Mouse (Mus musculus) frontal cortex, postnatal 14 days (tissue): Measurements from ENCODE around the gene Ethe1.

Experiments
- DNase-seq, 2 experiments: peaks; one replicate each; pipeline ENCODE4 v3.0.0; 2022; ENCODE audit warnings: low spot score in 2 of 2

The Ethe1 gene

DNA sequence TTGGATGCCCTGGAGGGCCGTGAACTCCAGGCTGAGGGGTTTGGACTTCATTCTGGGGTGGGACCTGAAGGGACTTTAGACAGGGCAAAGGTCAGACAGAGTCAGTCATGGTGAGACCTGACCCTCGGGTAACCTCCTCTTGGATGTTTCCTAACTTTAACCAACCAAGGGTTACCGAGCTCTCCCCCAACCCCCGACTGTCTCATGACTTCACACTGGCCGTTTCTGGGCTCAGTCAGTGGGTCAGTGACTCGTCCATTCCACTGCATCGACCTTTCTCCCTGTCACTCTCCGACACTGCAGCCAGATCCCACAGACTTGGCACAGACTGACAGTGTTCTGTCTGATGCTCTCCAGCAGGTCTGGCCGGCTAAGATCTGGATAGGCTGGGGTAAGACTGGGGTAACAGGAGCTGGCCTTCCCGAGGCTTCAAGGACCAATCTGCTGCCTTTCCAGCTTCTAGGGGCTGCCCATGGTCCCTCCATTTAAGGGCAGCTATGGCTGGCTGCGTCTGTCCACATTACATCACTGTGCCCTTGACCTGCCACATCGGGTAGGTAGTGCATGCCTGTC is 13.0 kb upstream of the Ethe1 start:
- DNase-seq: no peak

DNA sequence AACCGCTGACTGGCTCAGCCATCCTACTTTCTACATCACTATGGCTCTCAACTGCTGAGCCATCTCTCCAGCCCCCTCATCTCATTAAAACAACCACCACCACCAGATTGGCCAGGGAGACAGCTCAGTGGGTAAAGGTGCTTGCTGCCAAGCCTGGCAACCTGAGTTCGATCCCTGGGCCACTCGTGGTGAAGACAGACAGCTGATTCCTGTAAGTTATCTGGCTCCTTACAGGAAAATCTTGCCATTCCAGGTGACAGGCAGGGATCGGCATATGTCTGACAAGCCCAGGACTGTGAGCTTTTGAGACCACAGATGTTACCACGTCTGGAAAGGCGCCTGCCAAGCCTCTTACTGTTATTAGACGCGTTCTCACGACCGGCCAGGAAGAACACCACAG is 9.5 kb upstream of the Ethe1 start:
- no peak for DNase-seq

DNA sequence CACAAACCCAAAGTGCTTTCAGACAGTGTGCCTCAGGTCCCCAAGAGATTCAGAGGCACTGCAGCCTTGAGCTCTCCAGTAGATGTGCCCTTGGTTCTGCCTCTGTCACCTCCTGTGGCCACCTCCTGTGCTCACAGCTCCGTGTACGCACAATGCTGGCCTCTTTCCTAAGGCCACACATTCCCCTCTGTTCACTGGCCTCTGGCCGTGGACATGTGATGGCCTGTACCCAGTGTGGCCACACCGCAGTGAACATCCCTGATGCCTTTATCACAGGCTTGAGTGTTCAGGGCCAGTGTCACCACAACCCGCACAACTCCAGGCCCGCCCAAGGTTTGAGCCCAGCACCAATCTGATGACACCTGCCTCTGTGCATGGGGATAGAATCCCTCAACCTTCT is 2.5 kb upstream of the Ethe1 start:
- DNase-seq: no peak

DNA sequence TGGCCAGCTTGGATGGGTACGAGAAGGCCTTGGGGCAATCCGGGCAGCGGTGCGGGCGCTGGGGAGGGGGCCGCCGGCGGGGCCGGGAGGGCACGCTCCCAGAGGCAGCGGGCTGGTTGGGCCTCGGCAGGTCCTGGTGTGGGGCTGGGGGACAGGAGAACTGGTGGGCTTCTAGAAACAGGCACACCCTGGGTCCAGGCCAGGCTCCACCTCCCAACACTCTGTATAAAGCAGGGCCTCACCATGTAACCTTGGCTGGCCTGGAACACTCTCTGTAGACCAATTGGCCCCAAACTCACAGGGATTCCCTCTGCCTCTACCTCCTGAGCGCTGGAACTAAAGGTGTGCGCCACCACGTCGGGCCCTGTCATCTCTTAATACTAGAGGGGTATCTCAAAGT is 1.3 kb upstream of the Ethe1 start:
- DNase-seq: no peak

DNA sequence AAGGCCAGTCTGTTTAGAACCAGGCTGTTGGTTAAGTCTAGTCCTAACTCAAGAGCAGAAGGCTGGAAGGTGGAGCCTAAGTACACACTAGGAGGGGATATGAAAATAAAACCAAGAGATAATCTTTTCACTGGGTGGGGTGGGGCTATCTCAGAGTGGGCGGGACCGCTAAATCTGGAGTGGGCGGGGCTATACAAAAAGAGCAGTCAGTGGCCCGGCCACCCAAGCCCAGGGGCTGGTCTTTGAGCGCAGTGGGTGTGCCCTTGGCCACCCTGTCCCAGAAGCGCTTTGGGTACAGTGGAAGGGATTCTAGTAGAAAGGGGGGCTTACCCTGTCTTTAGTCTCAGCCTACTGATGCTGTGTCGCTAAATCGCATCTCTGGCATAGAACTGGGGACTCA is 515 bp upstream of the Ethe1 start:
- DNase-seq: no peak

DNA sequence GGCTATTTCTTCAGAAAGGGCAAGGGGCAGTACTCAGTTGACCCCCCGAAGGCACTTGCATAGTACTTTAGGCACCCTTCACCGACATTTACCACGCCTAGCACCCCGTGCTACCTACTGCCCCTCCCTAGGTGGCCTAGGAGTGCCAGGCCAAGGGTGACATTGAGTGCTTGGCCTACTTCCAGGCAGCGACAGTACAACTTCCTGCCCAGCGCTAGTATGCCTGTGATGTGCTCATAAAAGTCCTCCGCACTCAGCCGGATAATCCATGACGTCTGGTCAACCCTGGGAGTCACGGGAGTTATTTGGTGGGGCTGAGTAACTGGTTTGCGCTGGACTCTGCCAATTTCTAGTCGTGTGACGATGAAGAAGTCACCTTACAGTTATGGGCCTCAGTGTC is 993 bp downstream of the Ethe1 start:
- no peak for DNase-seq

DNA sequence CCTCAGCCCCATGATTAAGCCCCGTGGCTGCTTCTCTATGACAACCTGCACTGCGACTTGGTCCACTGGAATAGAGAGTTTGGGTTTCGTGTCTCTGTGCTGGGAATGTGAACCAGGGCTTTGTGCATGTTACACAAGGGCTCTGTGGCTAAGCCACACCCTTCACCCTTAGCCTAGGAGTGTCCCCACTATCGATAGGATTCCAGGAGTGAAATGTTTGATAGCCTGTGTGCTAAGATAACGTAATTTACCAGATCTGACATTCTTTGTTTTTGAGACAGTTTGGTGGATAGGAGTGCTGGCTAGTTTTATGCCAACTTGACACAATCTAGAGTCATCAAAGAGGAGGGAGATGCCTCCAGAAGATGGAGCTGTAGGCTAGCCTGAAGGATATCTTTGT is 4.4 kb downstream of the Ethe1 start:
- DNase-seq: no peak

- DNase-seq: no peak
Measured at GRCm38 (mm10) chr7:24592163-24592562, 4.8 kb downstream of the Ethe1 start.

DNA sequence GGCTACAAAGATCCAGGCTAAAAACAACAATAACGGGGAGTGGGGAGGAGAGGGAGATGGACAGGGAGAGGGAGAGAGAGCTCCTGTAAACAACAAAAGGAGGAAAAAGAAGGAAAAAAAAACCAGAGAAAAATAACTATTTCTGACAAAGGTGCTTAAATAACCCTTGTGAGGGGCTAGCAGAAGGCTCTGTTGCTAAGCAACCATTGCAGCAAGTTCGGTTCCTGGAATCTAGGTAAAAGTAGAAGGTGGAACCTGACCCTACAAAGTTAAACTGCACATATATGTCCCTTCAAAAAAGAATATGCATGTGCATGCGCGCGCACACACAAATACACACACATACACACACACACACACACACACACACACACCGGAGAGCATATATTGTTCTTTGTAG is 5.4 kb downstream of the Ethe1 start:
- no peak for DNase-seq

GRCm38 (mm10) chr7:24593621-24594308 is 6.4 kb downstream of the Ethe1 start:
- peak in 1 of 2 experiments; percentile 49 for DNase-seq

DNA sequence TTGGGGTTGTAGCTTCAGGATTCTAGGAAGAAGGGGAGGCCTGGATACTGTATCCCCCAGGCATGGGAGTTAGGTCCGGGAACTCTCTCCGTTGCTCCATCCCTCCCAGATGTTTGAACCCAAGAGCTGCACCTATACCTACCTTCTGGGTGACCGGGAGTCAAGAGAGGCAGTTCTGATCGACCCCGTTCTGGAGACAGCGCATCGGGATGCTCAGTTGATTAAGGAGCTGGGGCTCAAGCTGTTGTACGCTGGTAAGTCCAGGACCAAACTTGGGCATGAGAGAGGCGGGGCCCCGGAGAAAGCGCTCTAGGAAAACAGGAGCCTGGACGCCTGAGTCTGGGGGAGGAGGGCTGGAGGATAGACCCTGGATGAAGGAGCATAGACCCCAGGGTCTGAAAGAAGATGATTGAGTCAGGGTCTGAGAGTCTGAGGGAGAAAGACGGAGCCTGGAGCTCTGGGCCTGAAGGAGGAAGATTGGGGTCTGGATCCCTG is 7.0 kb downstream of the Ethe1 start:
- no peak for DNase-seq

GRCm38 (mm10) chr7:24595464-24595863 is 8.1 kb downstream of the Ethe1 start:
- no peak for DNase-seq

DNA sequence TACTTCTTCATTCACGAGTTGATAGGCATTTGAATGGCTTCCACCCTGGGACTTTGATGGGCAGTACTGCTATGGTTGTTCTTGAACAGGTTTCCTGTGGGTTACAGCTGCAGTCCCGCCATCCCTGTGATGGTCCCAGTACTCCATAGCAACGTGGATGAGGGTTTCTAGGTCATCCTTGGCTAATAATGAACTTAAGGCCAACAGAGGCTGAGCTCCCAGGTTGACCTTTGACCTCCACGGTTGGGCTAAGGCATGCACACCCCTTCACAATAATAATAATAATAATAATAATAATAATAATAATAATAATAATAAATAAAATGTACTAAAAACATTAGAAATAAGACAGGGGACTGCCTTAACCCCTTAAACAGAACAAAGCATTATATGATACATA is 10.8 kb downstream of the Ethe1 start:
- DNase-seq: no peak

DNA sequence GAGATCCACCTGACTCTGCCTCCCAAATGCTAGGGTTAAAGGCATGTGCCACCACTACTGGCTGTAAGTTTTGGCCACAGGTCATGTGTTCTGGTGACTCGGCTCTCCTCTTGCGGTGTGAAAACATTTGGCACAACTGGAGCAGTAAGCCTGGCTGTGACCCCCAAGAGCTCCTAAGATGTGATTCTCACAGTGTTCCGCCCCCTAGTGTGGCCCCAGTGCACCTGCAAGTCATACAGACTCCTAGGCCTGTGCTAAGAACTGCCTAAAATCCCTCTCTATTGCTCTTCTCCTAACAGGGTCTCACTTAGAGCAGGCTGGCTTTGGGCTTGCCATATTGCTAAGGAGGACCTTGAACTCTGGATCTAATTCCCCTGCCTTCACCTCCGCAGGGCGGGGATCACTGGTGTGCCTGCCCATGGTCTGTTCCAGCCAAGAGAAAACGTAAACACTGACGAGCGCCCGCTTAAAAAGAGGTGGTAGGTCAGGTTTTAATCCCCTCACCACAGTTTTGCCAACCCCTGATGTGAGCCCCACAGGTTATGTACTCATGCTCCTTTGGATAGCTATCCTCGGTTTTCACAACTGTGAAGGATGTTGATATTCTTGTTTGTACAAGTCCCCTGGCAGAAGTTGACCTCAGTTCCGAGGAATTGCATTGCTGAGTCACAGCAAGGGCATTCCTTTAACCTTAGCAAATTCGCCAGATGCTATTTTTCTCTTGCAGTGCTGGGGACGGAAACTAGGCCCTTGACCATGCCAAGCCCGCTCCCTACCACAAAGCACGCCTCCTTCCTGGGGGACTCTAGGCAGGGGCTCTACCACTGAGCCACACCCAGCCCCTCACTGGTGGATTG is 12.1 kb downstream of the Ethe1 start:
- no peak for DNase-seq

GRCm38 (mm10) chr7:24600941-24601597 is 13.7 kb downstream of the Ethe1 start:
- DNase-seq: peak; percentile 88 to 96

GRCm38 (mm10) chr7:24605561-24605960 is 18.2 kb downstream of the Ethe1 start:
- DNase-seq: no peak

DNA sequence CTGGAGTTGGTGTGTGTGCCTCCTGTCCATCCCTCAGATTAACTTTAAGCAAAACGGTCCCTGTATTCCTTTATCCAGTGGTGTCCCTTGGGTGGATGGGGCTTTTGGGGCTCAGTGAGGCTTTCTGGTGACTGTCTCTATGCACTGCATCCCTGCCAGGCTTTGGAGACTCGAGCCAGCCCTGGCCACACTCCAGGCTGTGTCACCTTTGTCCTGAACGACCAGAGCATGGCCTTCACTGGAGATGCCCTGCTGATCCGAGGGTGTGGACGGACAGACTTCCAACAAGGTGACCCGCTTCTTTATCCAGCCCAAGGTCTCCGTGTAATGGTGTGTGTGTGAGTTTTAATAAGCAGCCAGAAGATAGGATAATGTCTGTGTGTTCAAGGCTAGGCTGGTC is 18.7 kb downstream of the Ethe1 start:
- no peak for DNase-seq

GRCm38 (mm10) chr7:24608017-24608416 is 20.7 kb downstream of the Ethe1 start:
- no peak for DNase-seq

GRCm38 (mm10) chr7:24608561-24608960 is 21.2 kb downstream of the Ethe1 start:
- DNase-seq: no peak

GRCm38 (mm10) chr7:24610144-24610878 is 23.0 kb downstream of the Ethe1 start, which contains the start of gene Phldb3:
Gene Phldb3, plus strand, starts transcription at chr7:24610763.
- DNase-seq: no peak

GRCm38 (mm10) chr7:24610879-24611494 is 23.6 kb downstream of the Ethe1 start:
- DNase-seq: peak; percentile 41 to 63
